Mouse (Mus musculus) cortical plate, adult 2 months (tissue): ENCODE results near the gene Llgl1.

Experiments used
- CTCF ChIP-seq: fragments of 200-500 bp; IDR thresholded peaks from 2 replicates; pipeline ENCODE4 v1.5.1; 2011; ENCODE audit warnings: mild to moderate bottlenecking, control low read depth, low read length; ENCODE audit not compliant: insufficient read depth; ENCODE audit errors: extremely low read depth
- POLR2A ChIP-seq: fragments of 200-500 bp; IDR thresholded peaks from 2 replicates; pipeline ENCODE4 v1.6.1; 2011; ENCODE audit warnings: mild to moderate bottlenecking, low read length, control low read depth; ENCODE audit not compliant: insufficient read depth; ENCODE audit errors: extremely low read depth

- TF ChIP-seq POLR2A (no peak), CTCF (no peak)
Measured at GRCm38 (mm10) chr11:60761681-60762080, 62.2 kb downstream of the Llgl1 start.
